Mouse (Mus musculus): ENCODE results near the gene Tmem160. TPM values are rescaled to one million over a fixed set of nuclear protein-coding genes. Genes with fewer than 3 reads are reported as not detected.
A peak's percentile ranks its signal among the peaks of the same experiment; 100 is the strongest.

Gene Tmem160
- polyA plus RNA-seq, 1 experiment, result 81.7 TPM

DNA sequence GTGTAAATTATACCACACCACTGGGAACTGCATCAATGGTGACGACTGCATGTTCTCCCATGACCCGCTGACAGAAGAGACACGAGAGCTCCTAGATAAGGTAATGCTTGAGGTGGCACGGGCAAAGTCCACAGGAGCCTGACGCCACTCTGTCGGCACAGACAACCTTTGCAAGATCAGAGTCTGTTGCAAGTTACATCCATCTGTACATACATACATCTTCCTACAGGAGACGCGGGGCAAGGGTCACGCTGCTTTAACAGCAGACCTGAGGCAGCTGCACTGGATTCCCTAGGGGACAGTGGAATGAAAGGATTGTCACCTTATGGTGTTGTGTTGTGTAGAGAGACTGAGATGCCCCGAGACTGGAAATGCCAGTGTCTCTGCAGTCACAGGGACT lies 26.9 kb upstream of the Tmem160 start:
- Histone ChIP-seq H3ac (ENCODE audit: control insufficient read depth, insufficient read length, low read depth) (no peak overlapping the region), H3K27me3 (ENCODE audit: control insufficient read depth, insufficient read depth, insufficient read length) (no peaks in the 10 kb centered on the region), H3K36me3 (ENCODE audit: control insufficient read depth, insufficient read depth) (peaks cover 72% of the 10 kb centered on the region), H3K79me2 (ENCODE audit: control insufficient read depth, insufficient read depth) (no peaks in the 10 kb centered on the region), H3K4me3 (ENCODE audit: insufficient read depth, poor library complexity, severe bottlenecking) (no peak overlapping the region), H3K79me3 (ENCODE audit: low read depth) (no peaks in the 10 kb centered on the region)
- TF ChIP-seq FOSL1 (IDR thresholded peaks at IDR 0.05; ENCODE audit: insufficient read depth, low read length, poor library complexity, severe bottlenecking) (no peak), MAX (IDR thresholded peaks at IDR 0.05) (no peak), MYOG (IDR thresholded peaks at IDR 0.05; ENCODE audit: control insufficient read depth, extremely low read depth, insufficient read length) (no peak), MYOD1 (IDR thresholded peaks at IDR 0.05; ENCODE audit: control insufficient read depth, insufficient read length, low read depth) (no peak), CEBPB (IDR thresholded peaks at IDR 0.05; ENCODE audit: low read depth) (no peak), USF1 (IDR thresholded peaks at IDR 0.05; ENCODE audit: low read depth) (no peak), CTCF (IDR thresholded peaks at IDR 0.05; ENCODE audit: control insufficient read depth, insufficient read depth, insufficient read length) (no peak)

DNA sequence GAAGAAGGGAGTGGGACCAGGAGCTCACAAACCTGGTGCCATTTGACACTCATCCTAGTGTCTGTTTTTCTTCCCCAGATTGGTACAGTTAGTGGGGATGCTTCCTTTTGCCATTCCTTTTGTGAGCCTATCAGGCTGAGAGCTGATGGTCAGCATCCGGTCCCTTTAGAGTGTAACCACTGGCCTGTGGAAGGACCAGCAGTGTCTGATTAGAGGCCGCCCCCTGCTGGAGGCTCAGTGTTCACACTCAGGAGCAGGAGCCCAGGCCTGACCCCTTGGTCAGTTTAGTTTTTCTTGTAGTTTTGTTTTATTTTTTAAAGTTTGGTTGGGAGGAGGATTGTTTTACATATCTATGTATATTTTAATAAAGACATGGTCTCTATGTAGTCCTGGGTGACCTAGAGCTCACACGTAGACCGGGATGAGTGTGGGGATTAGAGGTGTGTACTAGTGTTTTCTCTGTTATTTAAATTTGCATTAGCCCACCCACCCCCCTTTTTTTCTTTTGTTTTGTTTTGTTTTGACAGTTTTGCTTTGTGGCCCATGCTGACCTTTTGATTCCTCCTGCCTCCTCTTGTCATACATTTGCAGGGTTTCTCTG lies 26.4 kb upstream of the Tmem160 start:
- Histone ChIP-seq H3K27me3 (ENCODE audit: control insufficient read depth, insufficient read depth, insufficient read length) (no peaks in the 10 kb centered on the region), H3K79me2 (ENCODE audit: control insufficient read depth, insufficient read depth) (no peaks in the 10 kb centered on the region), H3ac (ENCODE audit: control insufficient read depth, insufficient read length, low read depth) (no peak overlapping the region), H3K4me3 (ENCODE audit: insufficient read depth, poor library complexity, severe bottlenecking) (no peak overlapping the region), H3K36me3 (ENCODE audit: control insufficient read depth, insufficient read depth) (peaks cover 70% of the 10 kb centered on the region), H3K79me3 (ENCODE audit: low read depth) (no peaks in the 10 kb centered on the region)
- TF ChIP-seq MYOD1 (IDR thresholded peaks at IDR 0.05; ENCODE audit: control insufficient read depth, insufficient read length, low read depth) (no peak), CTCF (IDR thresholded peaks at IDR 0.05; ENCODE audit: control insufficient read depth, insufficient read depth, insufficient read length) (peak; percentile 75)

DNA sequence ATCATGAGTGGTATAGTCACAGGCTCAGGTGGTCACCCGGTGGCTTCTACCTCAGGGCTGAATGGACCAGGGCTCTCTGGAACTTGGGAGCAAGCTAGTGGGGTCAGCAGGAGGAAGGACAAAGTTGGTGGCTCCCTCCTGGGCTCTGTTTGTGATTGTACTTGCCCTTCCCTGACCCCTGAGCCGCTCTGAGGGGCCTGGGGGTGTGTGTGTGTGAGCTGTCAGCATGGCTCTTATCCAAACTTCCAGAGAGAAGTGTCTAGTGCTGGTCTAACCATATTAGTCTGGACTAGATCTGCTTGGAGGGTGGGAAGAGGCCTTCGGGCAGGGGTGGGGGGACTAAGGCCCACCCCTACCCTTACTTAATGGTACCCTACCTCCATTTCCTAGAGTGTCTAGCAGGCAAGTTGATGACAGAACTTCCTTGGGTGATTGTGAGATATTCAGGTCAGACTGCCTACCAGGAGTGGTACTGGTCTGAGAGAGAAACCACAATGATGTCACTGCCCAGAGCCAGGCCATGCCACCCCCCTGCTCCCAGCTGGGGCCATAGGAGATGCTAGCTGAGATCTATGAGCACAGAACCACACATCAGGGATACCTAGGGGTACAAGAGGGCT lies 19.1 kb upstream of the Tmem160 start:
- H3K36me3 ChIP-seq (ENCODE audit: control insufficient read depth, insufficient read depth), result peaks cover 45% of the 10 kb centered on the region
- H3K79me2 ChIP-seq (ENCODE audit: control insufficient read depth, insufficient read depth), result no peaks in the 10 kb centered on the region
- no peaks in the 10 kb centered on the region for H3K27me3 ChIP-seq (ENCODE audit: control insufficient read depth, insufficient read depth, insufficient read length)
- H3K4me3 ChIP-seq (ENCODE audit: insufficient read depth, poor library complexity, severe bottlenecking), result no peak overlapping the region
- TF ChIP-seq MYOD1 (IDR thresholded peaks at IDR 0.05; ENCODE audit: control insufficient read depth, insufficient read length, low read depth) (no peak), CTCF (IDR thresholded peaks at IDR 0.05; ENCODE audit: control insufficient read depth, insufficient read depth, insufficient read length) (no peak), MAX (IDR thresholded peaks at IDR 0.05) (no peak), MYOG (IDR thresholded peaks at IDR 0.05; ENCODE audit: control insufficient read depth, extremely low read depth, insufficient read length) (no peak), USF1 (IDR thresholded peaks at IDR 0.05; ENCODE audit: low read depth) (no peak), FOSL1 (IDR thresholded peaks at IDR 0.05; ENCODE audit: insufficient read depth, low read length, poor library complexity, severe bottlenecking) (no peak), CEBPB (IDR thresholded peaks at IDR 0.05; ENCODE audit: low read depth) (no peak)
- H3ac ChIP-seq (ENCODE audit: control insufficient read depth, insufficient read length, low read depth), result no peak overlapping the region
- no peaks in the 10 kb centered on the region for H3K79me3 ChIP-seq (ENCODE audit: low read depth)

DNA sequence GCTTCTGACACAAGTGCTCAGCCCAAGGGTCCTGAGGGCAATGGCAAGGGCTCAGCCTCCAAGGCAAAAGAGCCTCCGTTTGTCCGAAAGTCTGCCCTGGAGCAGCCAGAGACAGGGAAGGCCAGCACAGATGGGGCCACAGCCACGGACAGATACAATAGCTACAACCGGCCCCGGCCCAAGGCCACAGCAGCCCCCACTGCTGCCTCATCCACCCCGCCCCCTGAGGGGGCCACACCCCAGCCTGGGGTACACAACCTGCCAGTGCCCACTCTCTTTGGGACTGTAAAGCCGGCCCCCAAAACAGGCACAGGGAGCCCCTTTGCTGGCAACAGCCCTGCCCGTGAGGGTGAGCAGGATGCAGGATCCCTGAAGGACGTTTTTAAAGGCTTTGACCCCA lies 17.5 kb upstream of the Tmem160 start:
- peaks cover 37% of the 10 kb centered on the region for H3K36me3 ChIP-seq (ENCODE audit: control insufficient read depth, insufficient read depth)
- H3K79me3 ChIP-seq (ENCODE audit: low read depth), result no peaks in the 10 kb centered on the region
- H3K79me2 ChIP-seq (ENCODE audit: control insufficient read depth, insufficient read depth), result no peaks in the 10 kb centered on the region
- H3K4me3 ChIP-seq (ENCODE audit: insufficient read depth, poor library complexity, severe bottlenecking), result no peak overlapping the region
- no peaks in the 10 kb centered on the region for H3K27me3 ChIP-seq (ENCODE audit: control insufficient read depth, insufficient read depth, insufficient read length)
- no peak overlapping the region for H3ac ChIP-seq (ENCODE audit: control insufficient read depth, insufficient read length, low read depth)
- TF ChIP-seq CEBPB (IDR thresholded peaks at IDR 0.05; ENCODE audit: low read depth), result no peak
- TF ChIP-seq MAX (IDR thresholded peaks at IDR 0.05), result no peak
- no peak for TF ChIP-seq MYOG (IDR thresholded peaks at IDR 0.05; ENCODE audit: control insufficient read depth, extremely low read depth, insufficient read length)
- no peak for TF ChIP-seq MYOD1 (IDR thresholded peaks at IDR 0.05; ENCODE audit: control insufficient read depth, insufficient read length, low read depth)
- TF ChIP-seq CTCF (IDR thresholded peaks at IDR 0.05; ENCODE audit: control insufficient read depth, insufficient read depth, insufficient read length), result no peak
- no peak for TF ChIP-seq FOSL1 (IDR thresholded peaks at IDR 0.05; ENCODE audit: insufficient read depth, low read length, poor library complexity, severe bottlenecking)
- no peak for TF ChIP-seq USF1 (IDR thresholded peaks at IDR 0.05; ENCODE audit: low read depth)

DNA sequence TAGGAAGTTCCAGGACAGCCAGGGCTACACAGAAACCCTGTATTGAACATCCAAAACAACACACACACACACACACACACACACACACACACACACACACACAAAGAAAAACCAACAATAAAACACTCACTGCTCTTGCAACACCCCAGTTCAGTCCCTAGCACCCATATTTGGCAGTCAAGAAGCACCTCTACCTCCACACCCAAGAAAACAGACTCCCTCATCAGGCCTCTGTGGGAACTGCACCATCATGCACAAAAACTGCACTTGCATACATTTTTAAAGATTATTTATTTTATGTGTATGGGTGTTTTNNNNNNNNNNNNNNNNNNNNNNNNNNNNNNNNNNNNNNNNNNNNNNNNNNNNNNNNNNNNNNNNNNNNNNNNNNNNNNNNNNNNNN lies 11.3 kb upstream of the Tmem160 start:
- no peaks in the 10 kb centered on the region for H3K27me3 ChIP-seq (ENCODE audit: control insufficient read depth, insufficient read depth, insufficient read length)
- no peak overlapping the region for H3ac ChIP-seq (ENCODE audit: control insufficient read depth, insufficient read length, low read depth)

More for the DNA sequence above, 11.3 kb upstream of the Tmem160 start:
- TF ChIP-seq FOSL1 (IDR thresholded peaks at IDR 0.05; ENCODE audit: insufficient read depth, low read length, poor library complexity, severe bottlenecking), result no peak
- TF ChIP-seq CEBPB (IDR thresholded peaks at IDR 0.05; ENCODE audit: low read depth), result no peak
- no peak for TF ChIP-seq MYOG (IDR thresholded peaks at IDR 0.05; ENCODE audit: control insufficient read depth, extremely low read depth, insufficient read length)
- no peak for TF ChIP-seq MAX (IDR thresholded peaks at IDR 0.05)
- TF ChIP-seq MYOD1 (IDR thresholded peaks at IDR 0.05; ENCODE audit: control insufficient read depth, insufficient read length, low read depth), result no peak
- no peak for TF ChIP-seq CTCF (IDR thresholded peaks at IDR 0.05; ENCODE audit: control insufficient read depth, insufficient read depth, insufficient read length)
- no peak for TF ChIP-seq USF1 (IDR thresholded peaks at IDR 0.05; ENCODE audit: low read depth)
- H3K4me3 ChIP-seq (ENCODE audit: insufficient read depth, poor library complexity, severe bottlenecking), result no peak overlapping the region
- H3K36me3 ChIP-seq (ENCODE audit: control insufficient read depth, insufficient read depth), result no peaks in the 10 kb centered on the region
- H3K79me3 ChIP-seq (ENCODE audit: low read depth), result no peaks in the 10 kb centered on the region
- no peaks in the 10 kb centered on the region for H3K79me2 ChIP-seq (ENCODE audit: control insufficient read depth, insufficient read depth)
